Mouse (Mus musculus) hindbrain, embryonic 11.5 days (tissue): ENCODE results near the gene Repin1. TPM values are rescaled to one million over a fixed set of nuclear protein-coding genes. Genes with fewer than 3 reads are reported as not detected.
"Not testable (repeated sequence)": the region's sequence is repeated elsewhere in the genome, so short reads cannot be mapped to it uniquely, and the experiment has no call there.

Source experiments
- ATAC-seq: fragments of 200-750 bp; cut with Nextera tagmentation; 2 replicates; pipeline ENCODE4 v1.8.0; 2017; ENCODE audit warnings: mild to moderate bottlenecking, moderate TSS enrichment, moderate library complexity; ENCODE audit not compliant: low FRiP score
- DNase-seq: peaks from one replicate; pipeline ENCODE4 v3.0.0-alpha.2; 2015; ENCODE audit warnings: low spot score
- H3K27ac ChIP-seq: fragments of 300-500 bp; sonication (generic); 2 replicates; pipeline ENCODE4 v1.5.1; 2014; ENCODE audit warnings: mild to moderate bottlenecking, low read depth, low read length
- H3K27me3 ChIP-seq: fragments of 300-500 bp; sonication (generic); 2 replicates; pipeline ENCODE4 v1.6.1; 2014; ENCODE audit warnings: mild to moderate bottlenecking, low read length, moderate library complexity, mixed read lengths; ENCODE audit not compliant: control insufficient read depth, insufficient read depth
- H3K36me3 ChIP-seq: fragments of 300-500 bp; sonication (generic); 2 replicates; pipeline ENCODE4 v1.6.1; 2014; ENCODE audit warnings: mild to moderate bottlenecking, low read length, moderate library complexity, mixed read lengths; ENCODE audit not compliant: control insufficient read depth, insufficient read depth
- H3K4me1 ChIP-seq: fragments of 300-500 bp; sonication (generic); replicated peaks from 2 replicates; pipeline ENCODE4 v1.6.1; 2014; ENCODE audit warnings: low read length, mixed read lengths; ENCODE audit not compliant: control insufficient read depth, insufficient read depth
- H3K4me2 ChIP-seq: fragments of 300-500 bp; sonication (generic); replicated peaks from 2 replicates; pipeline ENCODE4 v1.6.1; 2014; ENCODE audit warnings: mild to moderate bottlenecking, low read depth, low read length
- H3K4me3 ChIP-seq: fragments of 300-500 bp; sonication (generic); 2 replicates; pipeline ENCODE4 v1.5.1; 2014; ENCODE audit warnings: low read depth, low read length
- H3K9ac ChIP-seq: fragments of 300-500 bp; sonication (generic); 2 replicates; pipeline ENCODE4 v1.6.1; 2014; ENCODE audit warnings: low read depth, low read length
- H3K9me3 ChIP-seq: fragments of 300-500 bp; sonication (generic); 2 replicates; pipeline ENCODE4 v1.6.1; 2016; ENCODE audit warnings: low read length; ENCODE audit not compliant: control insufficient read depth
- WGBS: fragments of 180-500 bp; shearing (Covaris S2); extraction: QIAGEN DNeasy Blood & Tissue Kit; methylation state at CpG from one replicate; pipeline ENCODE4 v1.1.7; 2014; 5-methylcytosine and 5-hydroxymethylcytosine counted together
- polyA plus RNA-seq: library from polyadenylated mRNA; unstranded; fragments of >200 nt; fragmentation: Nextera tagmentation; extraction: Ambion mirVana; gene quantifications from 2 replicates; pipeline ENCODE4 v1.2.1, GENCODE M21; 2014

Repin1 gene
- polyA plus RNA-seq, 1 experiment from 2014 or later: 37.8 TPM

GRCm38 (mm10) chr6:48609512-48609911 lies 15.8 kb downstream of the Repin1 start:
- 45% methylated on average over 7 of the region's 7 CpGs for WGBS
- Histone ChIP-seq H3K9ac (no peak overlapping the region), H3K9me3 (no peaks in the 10 kb centered on the region), H3K36me3 (peaks cover 4% of the 10 kb centered on the region; the same call in 1 of the 2 replicates), H3K27ac (no peak overlapping the region), H3K27me3 (no peaks in the 10 kb centered on the region), H3K4me3 (no peak overlapping the region), H3K4me2 (no peak overlapping the region), H3K4me1 (no peaks in the 10 kb centered on the region)
- DNase-seq (no peak), ATAC-seq (no peak)

DNA sequence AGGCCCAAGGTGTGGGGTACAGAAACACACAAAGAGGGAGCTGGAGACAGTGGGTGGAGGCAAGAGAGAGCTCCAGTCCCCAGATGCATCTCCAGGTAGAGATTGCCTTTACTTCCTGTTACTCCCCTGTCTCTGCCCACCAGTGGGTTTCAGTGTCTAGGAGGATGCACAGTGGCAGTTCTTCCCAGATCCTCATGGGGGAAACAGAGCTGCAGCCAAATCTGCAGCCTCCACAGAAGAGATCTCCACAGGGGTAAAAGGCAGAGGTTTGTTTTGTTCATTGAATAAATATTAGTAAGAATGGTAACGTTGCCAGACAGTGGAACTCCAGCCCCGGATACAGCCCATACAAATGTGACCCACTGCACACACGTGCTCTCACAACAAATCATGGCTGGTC lies 17.0 kb downstream of the Repin1 start:
- DNase-seq (no peak), ATAC-seq (no peak)
- Histone ChIP-seq H3K4me1 (no peaks in the 10 kb centered on the region), H3K4me2 (no peak overlapping the region), H3K9ac (no peak overlapping the region), H3K27me3 (no peaks in the 10 kb centered on the region), H3K9me3 (no peaks in the 10 kb centered on the region), H3K27ac (no peak overlapping the region), H3K36me3 (peaks cover 4% of the 10 kb centered on the region; the same call in 1 of the 2 replicates), H3K4me3 (no peak overlapping the region)
- 90% methylated on average over 3 of the region's 3 CpGs for WGBS

DNA sequence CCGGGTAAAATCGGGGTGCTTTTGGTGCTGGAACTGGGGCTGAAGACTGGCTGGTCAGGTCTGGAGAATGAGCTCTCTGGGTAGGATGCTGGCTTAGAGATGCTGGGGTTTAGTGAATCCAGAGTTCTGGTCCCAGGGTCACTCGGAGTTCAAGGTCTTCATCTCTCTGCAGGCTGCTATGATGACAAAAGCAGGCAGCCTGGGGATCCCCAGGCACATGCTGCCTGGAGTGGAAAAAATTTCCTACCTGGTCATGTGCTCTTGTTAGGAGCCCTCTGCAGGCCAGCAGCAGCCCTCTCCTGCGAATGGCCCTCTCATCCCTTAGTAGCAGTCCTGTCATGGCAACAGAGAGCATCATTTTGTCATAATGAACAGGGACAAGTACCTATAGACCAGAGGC lies 19.8 kb downstream of the Repin1 start:
- Histone ChIP-seq H3K9ac (no peak overlapping the region), H3K4me1 (no peaks in the 10 kb centered on the region), H3K36me3 (0 out of 2 replicates have a peak, but pooled peaks cover 4% of the 10 kb centered on the region), H3K27ac (no peak overlapping the region), H3K4me3 (no peak overlapping the region), H3K27me3 (no peaks in the 10 kb centered on the region), H3K4me2 (no peak overlapping the region), H3K9me3 (no peaks in the 10 kb centered on the region)
- DNase-seq (no peak), ATAC-seq (no peak)
- WGBS: 91% methylated on average over 4 of the region's 4 CpGs

DNA sequence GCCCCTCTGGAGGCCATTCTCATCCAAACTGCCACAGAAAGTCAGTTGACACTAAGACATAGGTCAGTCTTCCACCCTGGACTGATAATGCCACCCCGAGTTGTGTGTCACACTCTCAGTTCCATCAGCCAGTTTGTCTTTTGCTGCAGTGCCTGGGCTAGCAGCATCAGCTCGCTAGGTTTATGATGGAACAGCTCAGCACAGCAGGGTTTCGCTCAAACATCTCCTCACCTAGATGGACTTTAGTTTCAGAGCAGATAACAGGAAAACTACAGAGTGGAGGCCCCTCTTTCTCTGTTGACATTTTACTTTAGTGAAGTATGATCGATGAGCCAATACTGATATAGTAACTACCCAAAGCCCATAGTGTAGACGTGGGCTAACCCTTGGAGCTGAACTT lies 21.1 kb downstream of the Repin1 start:
- Histone ChIP-seq H3K4me3 (no peak overlapping the region), H3K36me3 (peaks cover 4% of the 10 kb centered on the region), H3K4me1 (no peaks in the 10 kb centered on the region), H3K9me3 (no peaks in the 10 kb centered on the region), H3K4me2 (no peak overlapping the region), H3K27ac (no peak overlapping the region), H3K9ac (no peak overlapping the region), H3K27me3 (no peaks in the 10 kb centered on the region)
- 90% methylated on average over 5 of the region's 5 CpGs for WGBS
- no peak for DNase-seq
- no peak for ATAC-seq

DNA sequence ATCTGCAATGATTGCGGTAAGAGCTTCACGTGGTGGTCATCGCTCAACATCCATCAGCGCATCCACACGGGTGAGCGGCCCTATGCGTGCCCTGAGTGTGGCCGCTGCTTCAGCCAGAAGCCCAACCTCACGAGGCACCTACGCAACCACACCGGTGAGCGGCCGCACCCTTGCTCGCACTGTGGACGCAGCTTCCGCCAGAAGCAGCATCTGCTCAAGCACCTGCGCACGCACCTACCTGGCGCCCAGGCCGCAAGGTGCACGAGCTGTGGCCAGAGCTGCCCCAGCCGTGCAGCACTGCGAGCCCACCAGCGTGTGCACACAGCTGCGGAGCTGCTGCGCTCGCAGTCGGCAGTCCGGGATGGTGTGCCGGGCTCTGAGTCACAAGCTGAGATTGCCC lies 26.3 kb downstream of the Repin1 start:
- no peak overlapping the region for H3K27ac ChIP-seq
- no peak overlapping the region for H3K4me3 ChIP-seq
- no peak for DNase-seq
- H3K4me1 ChIP-seq: no peaks in the 10 kb centered on the region
- ATAC-seq: no peak
- no peaks in the 10 kb centered on the region for H3K9me3 ChIP-seq
- H3K9ac ChIP-seq: no peak overlapping the region
- WGBS: 89% methylated on average over 30 of the region's 30 CpGs
- no peak overlapping the region for H3K4me2 ChIP-seq
- H3K27me3 ChIP-seq: no peaks in the 10 kb centered on the region
- peaks cover 8% of the 10 kb centered on the region for H3K36me3 ChIP-seq

GRCm38 (mm10) chr6:48622186-48622843 lies 28.6 kb downstream of the Repin1 start:
- DNase-seq, H3K9me3 ChIP-seq: not testable (repeated sequence)
- WGBS: 86% methylated on average over 8 of the region's 8 CpGs

DNA sequence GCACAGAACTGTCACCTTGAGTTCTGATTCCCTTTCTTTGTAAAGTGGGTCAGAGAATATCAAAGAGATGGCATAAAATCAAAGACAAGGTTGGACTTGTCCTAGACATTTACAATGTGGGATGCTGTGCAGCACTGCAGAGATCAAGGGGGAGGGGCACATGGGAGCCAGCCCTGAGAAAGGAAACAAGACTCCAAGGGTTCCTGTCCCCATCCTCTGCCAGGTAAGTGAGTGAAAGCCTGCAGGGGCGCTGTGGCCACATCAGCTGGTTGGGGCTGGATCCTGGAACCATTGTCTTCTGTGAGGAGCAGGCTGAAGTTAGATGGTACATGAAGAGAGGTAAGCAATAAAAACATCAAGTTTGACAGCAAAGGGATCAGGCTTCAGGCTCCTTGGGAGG lies 29.8 kb downstream of the Repin1 start:
- Histone ChIP-seq H3K9me3 (no peaks in the 10 kb centered on the region), H3K27me3 (peaks cover 16% of the 10 kb centered on the region), H3K4me3 (no peak overlapping the region), H3K36me3 (peaks cover 8% of the 10 kb centered on the region), H3K9ac (no peak overlapping the region), H3K4me1 (no peaks in the 10 kb centered on the region), H3K4me2 (no peak overlapping the region), H3K27ac (no peak overlapping the region)
- ATAC-seq (no peak), DNase-seq (no peak)
- 22% methylated on average over 1 of the region's 1 CpGs for WGBS

More at GRCm38 (mm10) chr6:48622186-48622843, 28.6 kb downstream of the Repin1 start:
- H3K4me2 ChIP-seq, H3K9ac ChIP-seq, H3K4me3 ChIP-seq, H3K27me3 ChIP-seq, H3K36me3 ChIP-seq, H3K4me1 ChIP-seq, H3K27ac ChIP-seq, ATAC-seq: not testable (repeated sequence)

GRCm38 (mm10) chr6:48626464-48626863 lies 32.8 kb downstream of the Repin1 start, which contains the start of gene AI854703:
Gene AI854703 (plus strand): TSS chr6:48626764.
- Histone ChIP-seq H3K27me3 (peaks cover 26% of the 10 kb centered on the region), H3K9me3 (no peaks in the 10 kb centered on the region), H3K36me3 (no peaks in the 10 kb centered on the region), H3K27ac (no peak within 1 kb of the TSS), H3K4me1 (peaks cover 2% of the 10 kb centered on the region), H3K4me2 (peak within 1 kb of the TSS; percentile 64), H3K4me3 (peak within 1 kb of the TSS; percentile 37), H3K9ac (peak within 1 kb of the TSS; percentile 25; the same call in 1 of the 2 replicates)
- DNase-seq (no peak), ATAC-seq (no peak)
- WGBS: 35% methylated on average over 8 of the region's 8 CpGs

GRCm38 (mm10) chr6:48626984-48627383 lies 33.3 kb downstream of the Repin1 start:
- H3K9me3 ChIP-seq: no peaks in the 10 kb centered on the region
- peaks cover 2% of the 10 kb centered on the region for H3K4me1 ChIP-seq
- H3K4me2 ChIP-seq: peak overlapping the region; percentile 64
- no peaks in the 10 kb centered on the region for H3K36me3 ChIP-seq
- peaks cover 26% of the 10 kb centered on the region for H3K27me3 ChIP-seq
- H3K27ac ChIP-seq: no peak overlapping the region
- ATAC-seq (peak; percentile 23; the same call in 1 of the 2 replicates), DNase-seq (peak; percentile 71)
- WGBS: under 1% methylated on average over 32 of the region's 32 CpGs
- H3K9ac ChIP-seq: peak overlapping the region; percentile 25; the same call in 1 of the 2 replicates
- H3K4me3 ChIP-seq: peak overlapping the region; percentile 37
